Mouse (Mus musculus): Measurements from ENCODE around the gene Fam243. TPM values are rescaled to one million over a fixed set of nuclear protein-coding genes. Genes with fewer than 3 reads are reported as not detected.

The Fam243 gene
- not detected for polyA plus RNA-seq (2014; fragmentation: Illumina TruSeq; extraction: RNeasy Lipid Tissue Mini Kit (QIAGEN cat#74804); ENCODE audit: low read depth, low replicate concordance)

DNA sequence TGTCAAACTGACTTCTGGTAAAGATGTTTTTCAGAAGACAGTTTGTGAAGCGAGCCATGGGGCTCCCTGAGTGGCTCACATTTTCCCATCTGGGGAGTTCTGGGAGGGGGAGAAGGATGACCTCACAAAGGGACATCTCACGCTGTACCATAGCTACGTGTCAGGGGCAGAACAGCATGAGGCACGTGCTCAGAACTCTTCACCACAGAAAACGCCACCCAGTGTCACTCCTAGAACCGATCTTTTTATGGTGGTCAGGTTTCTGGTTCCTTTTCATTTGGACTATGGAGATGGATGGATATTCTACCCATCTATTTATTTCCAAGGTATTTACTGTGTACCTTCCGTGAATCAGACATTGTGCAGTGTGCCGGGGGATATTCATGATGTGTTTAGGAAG, at the start of gene Fam243:
Fam243 (minus strand) TSS at position 101 of the 400 bp plus-strand sequence.

DNA sequence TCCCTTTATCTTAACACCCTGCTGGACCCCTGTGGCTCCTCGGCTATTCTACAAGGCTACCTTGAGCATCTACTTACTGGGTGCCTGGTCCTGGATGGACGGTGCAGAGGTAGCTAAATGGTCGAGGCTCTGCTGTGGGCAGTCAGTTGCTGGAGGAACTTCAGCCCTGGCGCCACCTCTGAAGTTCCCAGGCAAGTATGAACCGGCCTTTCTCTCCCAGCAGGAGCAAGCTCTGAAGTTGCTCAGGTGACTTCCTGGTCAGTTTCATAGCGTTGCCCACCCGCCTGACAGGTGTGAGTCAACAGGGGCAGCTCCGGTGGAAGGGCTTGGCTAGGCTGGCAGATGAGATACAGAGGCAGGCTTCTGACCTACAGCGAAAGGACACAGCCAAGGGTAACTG, 38.0 kb upstream of the Fam243 start, which contains the start of gene Kcne1:
Kcne1 (minus strand) TSS at position 240 of the 400 bp plus-strand sequence.

DNA sequence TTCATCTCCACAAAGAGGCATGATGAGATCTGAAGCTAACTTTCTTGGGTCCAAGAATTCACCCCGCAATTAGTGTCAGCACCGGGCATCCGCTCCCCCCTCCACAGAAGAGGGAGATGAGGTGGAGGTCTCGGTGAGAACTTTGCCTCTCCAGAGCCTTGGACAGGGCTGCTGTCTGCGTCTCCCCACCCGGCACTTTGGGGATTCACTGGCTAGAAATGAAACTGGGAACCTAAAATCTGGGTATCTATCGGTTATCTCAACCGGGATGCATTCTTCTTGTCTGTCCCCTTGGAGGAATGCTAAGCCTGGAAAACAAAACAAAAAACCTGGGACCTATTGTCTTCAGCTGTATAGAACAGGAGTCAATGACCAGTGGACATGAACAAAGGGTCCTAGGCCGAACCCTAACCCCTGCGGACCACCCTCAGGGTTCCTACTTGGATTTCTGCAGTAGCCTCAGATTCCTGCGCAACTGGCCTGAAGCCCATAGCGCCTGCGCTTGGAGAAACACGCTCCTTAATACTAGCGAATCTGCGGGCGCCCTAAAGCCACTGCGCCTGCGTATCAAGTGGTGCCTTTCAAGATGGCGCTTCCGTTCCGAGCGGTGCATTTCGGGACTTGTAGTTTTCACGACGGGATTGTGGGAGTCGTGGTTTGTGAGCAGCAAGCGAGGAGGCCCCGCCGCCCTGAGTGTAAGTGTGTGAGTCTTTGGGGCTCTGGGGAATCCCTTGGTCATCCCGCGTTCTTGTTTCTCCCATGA, 20.4 kb downstream of the Fam243 start, which contains the start of gene Smim11:
Smim11 (plus strand) TSS at position 638 of the 763 bp plus-strand sequence.

DNA sequence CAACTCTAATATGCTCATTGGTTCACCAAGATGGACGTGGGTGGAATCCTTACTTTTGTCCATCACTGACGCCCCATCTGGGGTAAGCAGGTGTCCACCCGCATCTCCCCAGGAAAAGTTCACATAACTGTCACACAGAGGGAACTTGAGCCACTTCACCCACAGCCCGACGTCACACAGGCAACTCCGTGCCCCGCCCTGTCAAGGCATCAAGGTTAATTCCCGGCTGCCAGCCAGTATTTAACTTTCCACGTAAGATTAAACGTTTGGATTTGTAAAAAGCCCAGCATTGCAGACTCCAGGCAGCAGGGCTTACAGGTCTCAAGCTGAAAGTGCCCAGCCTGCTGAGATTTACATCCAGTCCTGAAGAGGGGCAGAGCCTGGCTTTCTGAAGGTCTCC, 29.1 kb downstream of the Fam243 start, which contains the start of gene Kcne2:
Kcne2 (plus strand) TSS at position 289 of the 400 bp plus-strand sequence.

Other genes starting within 250 kb of the Fam243 start
- gene Kcne2, start 29.1 kb downstream of the Fam243 start, polyA plus RNA-seq (2014; fragmentation: Illumina TruSeq; extraction: RNeasy Lipid Tissue Mini Kit (QIAGEN cat#74804); ENCODE audit: low read depth, low replicate concordance), result not detected
- 183 TPM for gene Smim11, start 20.2 kb downstream of the Fam243 start, polyA plus RNA-seq (2014; fragmentation: Illumina TruSeq; extraction: RNeasy Lipid Tissue Mini Kit (QIAGEN cat#74804); ENCODE audit: low read depth, low replicate concordance)
- 11.1 TPM for gene Kcne1, start 38.0 kb upstream of the Fam243 start, polyA plus RNA-seq (2014; fragmentation: Illumina TruSeq; extraction: RNeasy Lipid Tissue Mini Kit (QIAGEN cat#74804); ENCODE audit: low read depth, low replicate concordance)
- gene Rcan1, start 149.4 kb upstream of the Fam243 start, polyA plus RNA-seq (2014; fragmentation: Illumina TruSeq; extraction: RNeasy Lipid Tissue Mini Kit (QIAGEN cat#74804); ENCODE audit: low read depth, low replicate concordance), result 80.0 TPM
- 0.26 TPM for gene Clic6, start 164.3 kb upstream of the Fam243 start, polyA plus RNA-seq (2014; fragmentation: Illumina TruSeq; extraction: RNeasy Lipid Tissue Mini Kit (QIAGEN cat#74804); ENCODE audit: low read depth, low replicate concordance)

All from heart, adult 10 weeks (tissue).